1 mouse cellular context compared by ENCODE assay signal in genomic region chr15:12368357-12368756, GRCm38 (mm10).
TF ChIP-seq lines count a peak whose summit lies in the region.

No protein-coding gene starts in this region.

TF ChIP-seq in MEL, 35 proteins besides CTCF, POLR2A, EP300 and RAD21:
- no peak for TF ChIP-seq TCF12 (IDR thresholded peaks at IDR 0.05; ENCODE audit: low read depth, low read length)
- TF ChIP-seq MAX (IDR thresholded peaks at IDR 0.05; ENCODE audit: low read length): peak; percentile 48; the same call in 1 of the 2 replicates
- peak; percentile 19 for TF ChIP-seq MYC (IDR thresholded peaks at IDR 0.05; ENCODE audit: low read depth, low read length)
TF ChIP-seq in MEL: peak in this region for 2.
